Mouse (Mus musculus) adrenal gland, postnatal 36 days (tissue): ENCODE results near the gene Aoc1. TPM values are rescaled to one million over a fixed set of nuclear protein-coding genes. Genes with fewer than 3 reads are reported as not detected.
"Not testable (repeated sequence)": the region's sequence is repeated elsewhere in the genome, so short reads cannot be mapped to it uniquely, and the experiment has no call there.

Source experiments
- DNase-seq, 2 experiments: peaks; one replicate each; pipeline ENCODE4 v3.0.0; 2021; ENCODE audit warnings: mixed read lengths in 1 of 2
- total RNA-seq, 2 experiments: library from RNA; stranded (reverse); gene quantifications; 2 replicates each; pipeline ENCODE4 v1.2.3; 2021

Gene Aoc1
- total RNA-seq, 2 experiments from 2014 or later, result not detected

DNA sequence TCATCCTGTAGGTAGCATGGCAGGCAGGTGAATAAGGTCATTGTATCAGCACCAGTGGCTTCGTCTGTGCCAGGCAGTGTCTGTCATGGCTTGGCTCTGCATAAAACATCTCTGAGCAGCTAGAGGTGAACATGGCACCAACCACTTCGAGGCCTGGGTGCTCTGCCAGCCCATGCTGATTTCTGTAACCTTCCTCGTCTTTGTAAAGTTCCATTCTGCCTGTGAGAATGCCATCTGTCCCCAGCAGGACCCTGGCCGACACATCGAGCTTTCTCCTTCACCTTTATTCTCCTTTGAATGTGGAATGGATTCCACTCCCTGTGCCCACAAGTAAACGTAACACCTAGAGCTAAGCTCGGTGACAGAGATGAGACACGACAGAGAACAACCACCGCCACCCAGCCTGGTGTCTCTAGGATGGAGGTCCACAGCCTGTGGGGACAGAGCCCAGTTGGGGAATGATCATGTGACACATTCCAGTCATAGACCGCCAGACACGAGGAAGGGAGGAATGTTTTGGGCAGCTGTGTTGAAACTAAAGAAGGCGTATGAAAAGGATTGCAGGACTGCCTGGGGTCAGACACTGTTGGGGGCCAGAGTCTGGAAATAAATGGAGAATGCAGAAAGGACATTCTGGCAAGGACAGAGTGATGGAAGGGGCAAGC, 10.9 kb upstream of the Aoc1 start:
- DNase-seq, result no peak

GRCm38 (mm10) chr6:48862816-48863215, 9.9 kb upstream of the Aoc1 start:
- DNase-seq, result no peak

GRCm38 (mm10) chr6:48863488-48863887, 9.2 kb upstream of the Aoc1 start:
- DNase-seq, result no peak

DNA sequence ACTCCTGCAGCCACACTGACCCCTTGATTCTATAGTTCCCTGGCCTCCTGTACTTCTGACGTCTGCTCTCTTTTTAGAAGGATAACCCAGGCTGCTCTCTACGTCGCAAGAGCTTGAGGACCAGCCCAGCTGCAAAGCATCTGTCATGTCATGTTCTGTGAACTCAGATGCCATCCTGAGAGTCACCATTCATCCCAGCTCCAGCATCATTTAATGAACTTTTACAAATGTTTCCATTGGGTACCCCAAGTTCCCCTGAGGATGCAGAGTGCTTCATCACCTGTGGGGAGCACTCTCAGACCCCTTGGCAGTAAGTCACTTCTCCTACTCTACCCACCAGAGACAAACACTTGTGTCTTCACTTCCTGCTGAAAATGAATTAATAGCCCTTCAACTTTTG, 8.5 kb upstream of the Aoc1 start:
- no peak for DNase-seq

DNA sequence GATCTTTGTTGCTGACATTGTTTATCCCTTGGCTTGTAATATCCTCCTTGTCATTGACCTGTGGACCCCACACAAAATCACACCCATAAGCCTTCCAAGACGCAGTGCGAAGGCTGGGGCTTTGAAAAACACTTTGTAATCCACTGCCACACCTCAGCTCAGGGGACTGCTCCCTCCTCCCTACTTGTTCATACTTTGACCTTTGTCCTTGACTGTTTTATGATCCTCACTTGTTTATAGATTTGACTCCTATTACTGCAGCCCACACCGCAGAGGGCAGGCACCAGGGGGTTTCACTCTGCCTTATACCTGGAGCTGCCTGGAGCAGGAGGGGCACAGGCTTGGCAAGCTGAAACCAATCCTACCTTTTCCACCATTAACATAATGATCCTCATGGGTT, 8.0 kb upstream of the Aoc1 start:
- no peak for DNase-seq

DNA sequence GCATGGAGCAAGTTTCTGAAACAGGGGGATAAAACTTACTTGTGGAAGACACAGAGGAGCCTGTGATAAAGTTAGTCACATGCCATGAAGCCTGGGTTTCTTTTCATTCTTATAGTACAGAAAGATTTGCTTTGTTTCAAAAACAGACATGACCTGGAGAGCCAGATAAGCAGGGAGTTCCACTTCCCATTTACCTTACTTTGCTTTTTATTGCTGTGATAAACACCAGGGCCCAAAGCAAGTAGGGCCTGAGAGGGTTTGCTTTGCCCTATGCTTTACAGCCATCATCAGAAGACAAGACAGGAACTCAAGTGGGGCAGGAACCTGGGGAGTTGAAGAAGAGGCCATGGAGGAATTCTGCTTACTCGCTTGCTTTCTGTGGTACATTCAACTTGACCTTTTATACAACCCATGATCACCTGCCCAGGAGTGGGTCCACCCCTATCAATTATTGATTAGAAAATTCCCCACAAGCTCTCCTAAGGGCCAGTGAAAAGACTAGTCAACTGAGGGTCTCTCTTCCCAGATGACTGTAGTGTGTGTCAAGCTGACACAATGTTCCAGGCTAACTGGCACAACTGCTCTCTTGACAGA, 7.4 kb upstream of the Aoc1 start:
- DNase-seq, result no peak

GRCm38 (mm10) chr6:48866355-48866950, 6.2 kb upstream of the Aoc1 start:
- DNase-seq, result not testable (repeated sequence)

DNA sequence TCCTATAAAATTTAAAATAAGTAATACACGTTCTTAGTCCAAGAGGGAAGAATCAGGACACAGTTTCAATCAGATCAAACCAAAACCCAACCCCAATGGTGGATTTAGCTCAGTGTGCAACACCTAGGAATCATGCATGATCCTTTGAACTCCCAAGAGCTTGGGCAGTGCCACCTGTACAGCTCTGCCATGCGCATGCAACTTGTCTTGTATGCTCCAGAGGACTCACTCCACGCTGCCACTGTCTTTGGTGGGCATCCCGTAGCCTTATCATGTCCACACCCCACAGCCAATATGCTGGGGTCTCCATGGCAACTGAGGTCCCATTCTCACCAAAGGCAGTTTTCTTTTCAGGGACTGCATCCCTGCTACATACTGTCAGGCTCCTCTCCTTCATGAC, 5.5 kb upstream of the Aoc1 start:
- no peak for DNase-seq

GRCm38 (mm10) chr6:48869774-48870173, 2.9 kb upstream of the Aoc1 start:
- DNase-seq, result peak; percentile 19 to 37

DNA sequence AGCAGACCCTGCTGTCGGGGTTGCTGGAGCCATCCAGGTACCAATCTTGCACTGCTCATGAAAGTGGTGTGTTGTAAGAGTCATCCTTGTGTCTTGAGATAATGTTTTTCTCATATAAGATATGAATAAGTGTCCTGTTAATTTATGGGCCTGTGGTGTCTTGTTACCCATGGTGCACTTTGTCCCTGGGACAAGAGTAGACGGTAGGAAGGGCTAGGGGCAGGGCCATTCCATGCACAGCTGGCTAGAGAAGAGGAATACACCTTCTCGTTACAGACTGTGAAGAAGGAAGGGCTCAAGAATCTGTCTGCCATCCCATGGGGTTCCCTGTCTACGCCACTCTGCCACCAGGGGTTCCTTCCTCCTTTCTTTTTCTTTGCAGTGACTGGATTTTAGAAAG, 1.9 kb downstream of the Aoc1 start:
- DNase-seq, result no peak

DNA sequence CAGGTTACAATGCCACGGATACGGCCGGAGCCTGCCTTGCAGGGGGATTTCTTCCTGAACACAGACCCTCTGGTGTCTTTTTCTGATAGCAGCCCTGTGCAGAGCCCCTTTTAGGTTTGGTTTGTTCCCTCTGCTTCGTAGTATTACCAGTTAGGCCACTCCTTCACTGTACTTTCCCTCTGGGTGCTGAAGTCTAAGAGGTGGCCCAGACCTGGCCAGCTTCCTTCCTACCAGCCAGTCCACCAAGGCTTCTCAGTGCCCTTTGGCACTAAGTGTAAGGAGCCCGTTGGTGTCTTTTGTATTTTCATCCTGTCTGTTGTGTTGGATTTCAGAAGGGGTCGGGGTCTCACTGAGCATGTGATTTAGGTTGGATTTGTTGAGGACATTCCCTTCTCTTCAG, 2.8 kb downstream of the Aoc1 start:
- no peak for DNase-seq

GRCm38 (mm10) chr6:48876510-48877135, 3.9 kb downstream of the Aoc1 start:
- DNase-seq, result no peak

DNA sequence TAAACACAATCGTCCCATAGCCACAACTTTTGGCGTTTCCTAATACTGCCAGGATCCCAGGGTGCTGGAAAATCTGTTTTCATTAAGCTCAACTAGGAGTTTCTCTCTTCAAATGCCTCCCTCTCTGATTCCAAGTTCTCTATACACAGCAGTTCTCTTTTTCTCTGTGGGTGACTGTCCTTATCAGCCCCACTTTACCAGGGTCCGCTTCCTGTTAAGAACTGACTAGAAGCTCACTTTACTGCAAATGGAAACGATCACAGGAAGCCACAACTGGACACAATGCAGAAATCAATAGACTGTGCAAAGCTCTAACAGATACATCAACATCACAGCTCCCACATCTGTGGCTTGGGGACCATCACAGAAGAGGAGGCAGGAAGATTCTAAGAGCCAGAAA, 21.5 kb downstream of the Aoc1 start:
- DNase-seq, result no peak

DNA sequence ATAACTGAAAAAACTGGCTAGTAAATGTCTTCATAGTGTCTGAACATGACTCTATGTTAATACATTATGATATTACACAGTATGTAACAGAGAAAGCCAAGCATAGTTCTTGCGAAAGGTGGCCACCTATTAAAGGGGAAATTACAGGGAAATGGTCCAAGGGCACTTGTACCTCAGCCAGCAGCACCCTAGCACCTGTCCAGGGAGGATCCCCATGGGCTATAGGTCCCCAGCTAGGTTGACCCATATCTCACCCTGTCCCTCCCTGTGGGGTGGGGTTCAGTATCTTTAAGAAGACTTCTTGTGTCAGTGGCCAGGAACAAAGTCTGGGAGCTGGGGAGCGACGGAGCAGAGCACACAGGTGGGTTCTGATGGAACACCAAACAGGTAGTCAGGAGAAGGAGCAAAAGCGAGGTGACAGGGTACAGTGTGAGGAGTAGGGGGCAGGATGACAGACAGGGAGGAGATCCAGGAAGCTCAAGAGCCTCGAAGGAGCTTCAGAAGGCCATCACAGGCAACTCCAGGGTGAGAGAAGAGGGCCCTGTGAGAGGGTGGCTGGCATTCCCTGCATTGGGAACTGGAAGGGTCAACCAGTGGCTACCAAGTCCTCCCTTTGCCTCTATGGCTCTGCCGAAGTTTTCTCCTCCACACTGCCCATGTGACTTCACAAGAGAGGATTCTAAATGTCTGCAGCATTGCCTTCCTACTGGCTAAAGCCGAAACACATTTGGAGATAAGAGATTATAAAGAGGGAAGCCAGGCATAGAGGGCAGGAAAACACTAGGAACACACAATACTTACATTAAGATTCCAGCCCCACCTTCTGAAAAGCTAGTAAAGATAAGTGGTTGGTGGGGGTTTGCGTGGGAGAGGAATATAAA, 22.5 kb downstream of the Aoc1 start:
- no peak for DNase-seq

DNA sequence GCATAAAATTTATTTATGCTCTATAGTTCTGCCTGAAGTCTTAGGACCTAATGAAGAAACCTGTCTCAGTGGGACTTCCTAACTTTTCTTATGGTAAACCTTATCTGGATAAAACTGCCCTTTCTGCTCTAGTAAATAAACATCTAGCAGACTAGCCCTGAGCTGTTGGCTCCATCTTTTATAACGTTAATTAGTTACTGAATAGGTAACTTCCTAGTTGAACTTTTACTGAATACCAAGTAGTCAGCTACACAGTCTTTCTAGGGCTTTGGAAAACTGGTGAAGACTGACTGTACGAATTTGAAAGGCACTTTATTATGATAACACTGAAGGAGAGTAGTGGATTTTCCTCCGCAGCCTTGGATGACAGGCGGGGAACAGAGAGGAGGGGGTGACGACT, 23.2 kb downstream of the Aoc1 start:
- no peak for DNase-seq

DNA sequence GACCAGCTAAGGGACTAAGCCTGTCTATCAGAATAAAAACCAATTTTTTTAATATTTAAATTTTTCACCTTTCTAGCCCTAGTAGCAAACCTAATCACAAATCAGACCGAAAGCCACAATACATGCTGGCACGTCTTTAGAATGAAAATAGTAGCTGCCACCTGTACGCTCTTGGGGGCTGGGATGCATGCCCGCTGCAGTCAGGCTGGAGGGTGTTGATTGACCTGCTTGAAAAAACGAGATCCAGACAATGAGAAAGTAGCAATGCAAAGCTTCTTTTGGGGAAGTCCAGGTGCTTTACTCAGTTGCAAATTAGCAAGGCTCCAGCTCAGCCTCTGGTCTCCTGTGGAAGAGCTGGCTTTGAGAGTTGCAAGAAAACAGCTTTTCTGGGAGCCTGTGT, 24.3 kb downstream of the Aoc1 start:
- DNase-seq, result no peak

DNA sequence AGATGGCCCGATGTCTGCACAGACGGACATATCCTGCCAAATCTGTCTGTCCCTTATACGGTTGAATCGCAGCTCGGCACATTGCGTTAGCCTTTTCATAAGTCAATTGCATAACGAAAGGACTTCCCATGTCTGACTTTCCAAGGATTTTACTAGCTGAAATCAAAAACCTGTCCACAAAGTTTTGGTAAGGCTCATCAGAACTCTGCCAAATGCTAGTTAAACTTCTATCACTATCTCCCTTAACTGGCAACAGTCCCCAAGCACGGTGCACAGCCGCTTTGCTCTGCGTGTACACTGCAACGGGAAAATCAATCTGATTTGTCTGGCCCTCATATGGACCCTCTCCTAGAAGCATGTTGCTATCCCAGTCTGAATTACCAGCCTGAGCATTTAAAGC, 28.6 kb downstream of the Aoc1 start:
- DNase-seq, result not testable (repeated sequence)

GRCm38 (mm10) chr6:48902511-48903406, 30.1 kb downstream of the Aoc1 start:
- DNase-seq, result no peak

GRCm38 (mm10) chr6:48903437-48903836, 30.7 kb downstream of the Aoc1 start:
- no peak for DNase-seq

DNA sequence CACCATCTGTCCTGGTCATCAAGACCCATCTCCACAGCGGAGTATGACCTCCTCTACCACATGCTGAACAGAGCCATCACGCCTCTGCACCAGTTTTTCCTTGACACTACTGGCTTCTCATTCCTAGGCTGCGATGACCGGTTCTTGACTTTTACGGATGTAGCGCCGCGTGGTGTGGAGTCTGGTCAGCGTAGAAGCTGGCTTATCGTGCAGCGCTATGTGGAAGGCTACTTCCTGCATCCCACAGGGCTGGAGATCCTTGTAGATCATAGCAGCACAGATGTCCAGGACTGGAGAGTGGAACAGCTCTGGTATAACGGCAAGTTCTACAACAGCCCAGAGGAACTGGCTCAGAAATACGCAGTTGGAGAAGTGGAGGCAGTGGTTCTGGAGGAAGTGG, 32.9 kb downstream of the Aoc1 start:
- DNase-seq, result no peak

DNA sequence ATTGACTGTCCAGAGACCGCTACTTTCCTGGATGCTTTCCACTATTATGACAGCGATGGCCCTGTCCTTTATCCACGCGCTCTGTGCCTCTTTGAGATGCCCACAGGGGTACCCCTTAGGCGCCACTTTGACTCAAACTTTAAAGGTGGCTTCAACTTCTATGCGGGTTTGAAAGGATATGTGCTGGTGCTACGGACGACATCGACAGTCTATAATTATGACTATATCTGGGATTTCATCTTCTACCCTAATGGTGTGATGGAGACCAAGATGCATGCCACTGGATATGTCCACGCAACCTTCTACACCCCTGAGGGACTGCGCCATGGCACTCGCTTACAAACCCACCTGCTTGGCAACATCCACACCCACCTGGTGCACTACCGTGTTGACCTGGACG, 33.7 kb downstream of the Aoc1 start:
- DNase-seq, result no peak
